Mouse (Mus musculus): ENCODE results near the gene Irf2bp1. TPM values are rescaled to one million over a fixed set of nuclear protein-coding genes. Genes with fewer than 3 reads are reported as not detected.

Gene Irf2bp1
- polyA plus RNA-seq, 1 experiment from 2014 or later = 9.8 TPM

- Histone ChIP-seq H3K9ac (ENCODE audit: low read length) (peak overlapping the region; percentile 57), H3K36me3 (ENCODE audit: control insufficient read depth, insufficient read depth, low read length) (no peaks in the 10 kb centered on the region), H3K9me3 (ENCODE audit: control insufficient read depth, low read length) (no peaks in the 10 kb centered on the region), H3K27me3 (ENCODE audit: control insufficient read depth, insufficient read depth, low read length) (no peaks in the 10 kb centered on the region), H3K4me2 (replicated peaks; ENCODE audit: low read depth) (peak overlapping the region; percentile 77), H3K27ac (replicated peaks) (no peak overlapping the region), H3K4me3 (ENCODE audit: low read depth, low read length) (peak overlapping the region; percentile 46), H3K4me1 (replicated peaks; ENCODE audit: control insufficient read depth, insufficient read depth) (peaks cover 4% of the 10 kb centered on the region)
- ATAC-seq (ENCODE audit: low FRiP score, low TSS enrichment) = no peak
- under 1% methylated on average over 59 of the region's 59 CpGs for WGBS
- no peak for DNase-seq (ENCODE audit: low spot score)
- TF ChIP-seq EP300 (optimal IDR thresholded peaks at IDR 0.05) (no peak), CTCF (IDR thresholded peaks at IDR 0.05; ENCODE audit: low read depth) (no peak)
Observed at GRCm38 (mm10) chr7:18991660-18992293, 12.1 kb upstream of the Irf2bp1 start.

GRCm38 (mm10) chr7:18992294-18992675 is 11.6 kb upstream of the Irf2bp1 start:
- Histone ChIP-seq H3K36me3 (ENCODE audit: control insufficient read depth, insufficient read depth, low read length) (no peaks in the 10 kb centered on the region), H3K9me3 (ENCODE audit: control insufficient read depth, low read length) (no peaks in the 10 kb centered on the region), H3K4me1 (replicated peaks; ENCODE audit: control insufficient read depth, insufficient read depth) (peaks cover 4% of the 10 kb centered on the region), H3K9ac (ENCODE audit: low read length) (peak overlapping the region; percentile 57), H3K4me3 (ENCODE audit: low read depth, low read length) (peak overlapping the region; percentile 46), H3K27me3 (ENCODE audit: control insufficient read depth, insufficient read depth, low read length) (no peaks in the 10 kb centered on the region), H3K27ac (replicated peaks) (no peak overlapping the region), H3K4me2 (replicated peaks; ENCODE audit: low read depth) (peak overlapping the region; percentile 77)
- TF ChIP-seq EP300 (optimal IDR thresholded peaks at IDR 0.05) (no peak), CTCF (IDR thresholded peaks at IDR 0.05; ENCODE audit: low read depth) (no peak)
- ATAC-seq (ENCODE audit: low FRiP score, low TSS enrichment) = no peak
- DNase-seq (ENCODE audit: low spot score) = peak; percentile 25
- WGBS = 2% methylated on average over 31 of the region's 31 CpGs

- WGBS = 88% methylated on average over 5 of the region's 5 CpGs
- Histone ChIP-seq H3K9me3 (ENCODE audit: control insufficient read depth, low read length) (no peaks in the 10 kb centered on the region), H3K36me3 (ENCODE audit: control insufficient read depth, insufficient read depth, low read length) (no peaks in the 10 kb centered on the region), H3K27ac (replicated peaks) (no peak overlapping the region), H3K27me3 (ENCODE audit: control insufficient read depth, insufficient read depth, low read length) (no peaks in the 10 kb centered on the region), H3K9ac (ENCODE audit: low read length) (no peak overlapping the region), H3K4me3 (ENCODE audit: low read depth, low read length) (no peak overlapping the region), H3K4me1 (replicated peaks; ENCODE audit: control insufficient read depth, insufficient read depth) (peaks cover 4% of the 10 kb centered on the region), H3K4me2 (replicated peaks; ENCODE audit: low read depth) (no peak overlapping the region)
- DNase-seq (ENCODE audit: low spot score) (no peak), ATAC-seq (ENCODE audit: low FRiP score, low TSS enrichment) (no peak)
- TF ChIP-seq EP300 (optimal IDR thresholded peaks at IDR 0.05) = no peak
- no peak for TF ChIP-seq CTCF (IDR thresholded peaks at IDR 0.05; ENCODE audit: low read depth)
Observed at GRCm38 (mm10) chr7:18993036-18993435, 10.8 kb upstream of the Irf2bp1 start.

GRCm38 (mm10) chr7:18998835-18999234 is 5.0 kb upstream of the Irf2bp1 start:
- DNase-seq (ENCODE audit: low spot score) (no peak), ATAC-seq (ENCODE audit: low FRiP score, low TSS enrichment) (no peak)
- no peak overlapping the region for H3K4me3 ChIP-seq (ENCODE audit: low read depth, low read length)
- 38% methylated on average over 9 of the region's 9 CpGs for WGBS
- no peaks in the 10 kb centered on the region for H3K36me3 ChIP-seq (ENCODE audit: control insufficient read depth, insufficient read depth, low read length)
- H3K4me1 ChIP-seq (replicated peaks; ENCODE audit: control insufficient read depth, insufficient read depth) = peaks cover 2% of the 10 kb centered on the region; the same call in 1 of the 2 replicates
- H3K27ac ChIP-seq (replicated peaks) = no peak overlapping the region
- TF ChIP-seq CTCF (IDR thresholded peaks at IDR 0.05; ENCODE audit: low read depth) = peak; percentile 46
- no peak for TF ChIP-seq EP300 (optimal IDR thresholded peaks at IDR 0.05)
- H3K27me3 ChIP-seq (ENCODE audit: control insufficient read depth, insufficient read depth, low read length) = no peaks in the 10 kb centered on the region
- no peak overlapping the region for H3K9ac ChIP-seq (ENCODE audit: low read length)
- H3K9me3 ChIP-seq (ENCODE audit: control insufficient read depth, low read length) = no peaks in the 10 kb centered on the region
- no peak overlapping the region for H3K4me2 ChIP-seq (replicated peaks; ENCODE audit: low read depth)

GRCm38 (mm10) chr7:19000421-19000820 is 3.4 kb upstream of the Irf2bp1 start:
- Histone ChIP-seq H3K4me1 (replicated peaks; ENCODE audit: control insufficient read depth, insufficient read depth) (peaks cover 8% of the 10 kb centered on the region), H3K9ac (ENCODE audit: low read length) (peak overlapping the region; percentile 27; the same call in 1 of the 2 replicates), H3K36me3 (ENCODE audit: control insufficient read depth, insufficient read depth, low read length) (no peaks in the 10 kb centered on the region), H3K27me3 (ENCODE audit: control insufficient read depth, insufficient read depth, low read length) (no peaks in the 10 kb centered on the region), H3K4me2 (replicated peaks; ENCODE audit: low read depth) (peak overlapping the region; percentile 45), H3K4me3 (ENCODE audit: low read depth, low read length) (peak overlapping the region; percentile 24), H3K9me3 (ENCODE audit: control insufficient read depth, low read length) (no peaks in the 10 kb centered on the region), H3K27ac (replicated peaks) (0 out of 2 replicates have a peak overlapping the region, but pooled peaks have one; percentile 13)
- WGBS = 50% methylated on average over 10 of the region's 10 CpGs
- DNase-seq (ENCODE audit: low spot score) (peak; percentile 32), ATAC-seq (ENCODE audit: low FRiP score, low TSS enrichment) (no peak)
- no peak for TF ChIP-seq CTCF (IDR thresholded peaks at IDR 0.05; ENCODE audit: low read depth)
- TF ChIP-seq EP300 (optimal IDR thresholded peaks at IDR 0.05) = no peak

GRCm38 (mm10) chr7:19001066-19001806 is 2.6 kb upstream of the Irf2bp1 start:
- ATAC-seq (ENCODE audit: low FRiP score, low TSS enrichment) = no peak; the same call in 1 of the 2 replicates
- H3K36me3 ChIP-seq (ENCODE audit: control insufficient read depth, insufficient read depth, low read length) = no peaks in the 10 kb centered on the region
- 0 out of 2 replicates have a peak overlapping the region, but pooled peaks have one; percentile 31 for H3K27ac ChIP-seq (replicated peaks)
- no peak for TF ChIP-seq EP300 (optimal IDR thresholded peaks at IDR 0.05)
- TF ChIP-seq CTCF (IDR thresholded peaks at IDR 0.05; ENCODE audit: low read depth) = no peak
- H3K4me1 ChIP-seq (replicated peaks; ENCODE audit: control insufficient read depth, insufficient read depth) = peaks cover 10% of the 10 kb centered on the region
- peak overlapping the region; percentile 24 for H3K4me3 ChIP-seq (ENCODE audit: low read depth, low read length)
- WGBS = 41% methylated on average over 18 of the region's 18 CpGs
- H3K4me2 ChIP-seq (replicated peaks; ENCODE audit: low read depth) = peak overlapping the region; percentile 45
- H3K9me3 ChIP-seq (ENCODE audit: control insufficient read depth, low read length) = no peaks in the 10 kb centered on the region
- peak overlapping the region; percentile 27 for H3K9ac ChIP-seq (ENCODE audit: low read length)
- peak; percentile 47 for DNase-seq (ENCODE audit: low spot score)
- H3K27me3 ChIP-seq (ENCODE audit: control insufficient read depth, insufficient read depth, low read length) = no peaks in the 10 kb centered on the region
